Mouse (Mus musculus): ENCODE data around the gene Usp31.

The Usp31 gene

GRCm38 (mm10) chr7:121707073-121707667, at the start of gene Usp31:
TSS of gene Usp31 (minus strand) at chr7:121707253.
- DNase-seq (ENCODE audit: low spot score): peak; percentile 97

- DNase-seq (ENCODE audit: low spot score): no peak
Observed at GRCm38 (mm10) chr7:121754748-121755147, 47.7 kb upstream of the Usp31 start.

- no peak for DNase-seq (ENCODE audit: low spot score)
Observed at GRCm38 (mm10) chr7:121750244-121750643, 43.2 kb upstream of the Usp31 start.

- no peak for DNase-seq (ENCODE audit: low spot score)
Observed at GRCm38 (mm10) chr7:121737511-121738415, 30.7 kb upstream of the Usp31 start.

- peak; percentile 91 for DNase-seq (ENCODE audit: low spot score)
Observed at GRCm38 (mm10) chr7:121734171-121734831, 27.2 kb upstream of the Usp31 start, which contains the start of gene Scnn1g. TSS of gene Scnn1g (plus strand) at chr7:121734479.

GRCm38 (mm10) chr7:121730225-121730624, 23.2 kb upstream of the Usp31 start:
- DNase-seq (ENCODE audit: low spot score): peak; percentile 77

GRCm38 (mm10) chr7:121717031-121717430, 10.0 kb upstream of the Usp31 start:
- DNase-seq (ENCODE audit: low spot score): no peak

- DNase-seq (ENCODE audit: low spot score): no peak
Observed at GRCm38 (mm10) chr7:121711171-121711570, 4.1 kb upstream of the Usp31 start.

- peak; percentile 41 for DNase-seq (ENCODE audit: low spot score)
Observed at GRCm38 (mm10) chr7:121706411-121707072, 511 bp downstream of the Usp31 start.

- DNase-seq (ENCODE audit: low spot score): no peak
Observed at GRCm38 (mm10) chr7:121705051-121705450, 2.0 kb downstream of the Usp31 start.

- no peak for DNase-seq (ENCODE audit: low spot score)
Observed at GRCm38 (mm10) chr7:121701983-121702382, 5.1 kb downstream of the Usp31 start.

- DNase-seq (ENCODE audit: low spot score): no peak
Observed at GRCm38 (mm10) chr7:121700480-121700879, 6.6 kb downstream of the Usp31 start.

GRCm38 (mm10) chr7:121699218-121699617, 7.8 kb downstream of the Usp31 start:
- no peak for DNase-seq (ENCODE audit: low spot score)

- DNase-seq (ENCODE audit: low spot score): no peak
Observed at GRCm38 (mm10) chr7:121697574-121697973, 9.5 kb downstream of the Usp31 start.

GRCm38 (mm10) chr7:121697170-121697569, 9.9 kb downstream of the Usp31 start:
- no peak for DNase-seq (ENCODE audit: low spot score)

- DNase-seq (ENCODE audit: low spot score): no peak
Observed at GRCm38 (mm10) chr7:121691803-121692202, 15.2 kb downstream of the Usp31 start.

GRCm38 (mm10) chr7:121689338-121689737, 17.7 kb downstream of the Usp31 start:
- no peak for DNase-seq (ENCODE audit: low spot score)

- no peak for DNase-seq (ENCODE audit: low spot score)
Observed at GRCm38 (mm10) chr7:121685140-121685984, 21.7 kb downstream of the Usp31 start.

- DNase-seq (ENCODE audit: low spot score): no peak
Observed at GRCm38 (mm10) chr7:121681191-121681590, 25.9 kb downstream of the Usp31 start.

- no peak for DNase-seq (ENCODE audit: low spot score)
Observed at GRCm38 (mm10) chr7:121677105-121677753, 29.8 kb downstream of the Usp31 start.

GRCm38 (mm10) chr7:121660705-121661104, 46.3 kb downstream of the Usp31 start:
- no peak for DNase-seq (ENCODE audit: low spot score)
